In genomic region chr19:26814629-26815028, GRCm38 (mm10) we compare ENCODE assay signal across 10 mouse cellular contexts.
DNase-seq lines count a peak whose midpoint lies in the region; TF ChIP-seq lines count a peak whose summit lies in the region.
"Had no signal": no experiment of that assay in that cellular context is flagged by ENCODE, and none has a peak within 500 bp of the region (broad histone marks: within the 10 kb centered on the region; RNA-seq: fewer than 3 reads in every experiment).

No protein-coding gene starts in this region.

- H3K36me3 ChIP-seq in kidney, adult 2 months (ENCODE audit: control insufficient read depth, insufficient read depth, low read length), result no peaks in the 10 kb centered on the region
- H3K36me3 ChIP-seq: embryonic facial prominence, embryonic 13.5 days had no signal

- TF ChIP-seq CTCF in kidney, adult 2 months (conservative IDR thresholded peaks at IDR 0.05; ENCODE audit: insufficient read depth, insufficient read length, low read depth, low read length), result peak; percentile 39; the same call in 1 of the 2 replicates
- peak; percentile 49; the same call in 1 of the 2 replicates for TF ChIP-seq CTCF in brain, embryonic 14.5 days (IDR thresholded peaks at IDR 0.05; ENCODE audit: borderline replicate concordance, extremely low read depth, insufficient read depth, insufficient read length)

- TF ChIP-seq POLR2A in kidney, adult 2 months (IDR thresholded peaks at IDR 0.05; ENCODE audit: low read depth, low read length), result no peak
- TF ChIP-seq POLR2A in brain, embryonic 14.5 days (IDR thresholded peaks at IDR 0.05; ENCODE audit: borderline replicate concordance, extremely low read depth, insufficient read depth, insufficient read length, poor library complexity, severe bottlenecking), result no peak

- no peak overlapping the region for H3K27ac ChIP-seq in kidney, adult 2 months (ENCODE audit: insufficient read depth, low read depth, low read length)
- H3K27ac ChIP-seq: embryonic facial prominence, embryonic 13.5 days had no signal

- H3K4me3 ChIP-seq in kidney, adult 2 months (ENCODE audit: insufficient read depth, low read depth, low read length), result no peak overlapping the region
- H3K4me3 ChIP-seq: embryonic facial prominence, embryonic 13.5 days; megakaryocyte, embryonic 14.5 days had no signal

- H3K27me3 ChIP-seq in kidney, adult 2 months (replicated peaks; ENCODE audit: control insufficient read depth, insufficient read depth, low read length), result no peaks in the 10 kb centered on the region
- H3K27me3 ChIP-seq: embryonic facial prominence, embryonic 13.5 days; megakaryocyte, embryonic 14.5 days had no signal

- 46% methylated on average over 4 of the region's 4 CpGs for WGBS in kidney, adult 2 months

- no peaks in the 10 kb centered on the region for H3K4me1 ChIP-seq in kidney, adult 2 months (ENCODE audit: control insufficient read depth, insufficient read depth, low read length)

- DNase-seq in adrenal gland, postnatal 10 days, result peak; percentile 27
- no peak for DNase-seq in adrenal gland, adult 18-20 months (ENCODE audit: low spot score in 2 of 2)
- peak; percentile 16 for DNase-seq in kidney, adult 2 months
- no peak for DNase-seq in kidney, adult 8-10 months
- DNase-seq in brain, embryonic 14.5 days (ENCODE audit: low read depth), result peak; percentile 75
- DNase-seq in kidney, postnatal 4 days, result peak; percentile 51 to 62
- DNase-seq in Muller cell, postnatal 12 days (ENCODE audit: inconsistent ontology term), result no peak
- no peak for DNase-seq in c-Kit-positive CD71-positive TER-119-positive erythroid progenitor cells, embryonic 14.5 days (ENCODE audit: low spot score)

Comparison
In these comparisons a context has a peak if more than half of its experiments do, and no peak if none do; other contexts are left out.
1. DNase-seq: peak in adrenal gland, postnatal 10 days (single experiment), kidney, adult 2 months (single experiment), brain, embryonic 14.5 days (single experiment) and kidney, postnatal 4 days (2 of 2); none in adrenal gland, adult 18-20 months (0 of 2), kidney, adult 8-10 months (0 of 2), Muller cell, postnatal 12 days (single experiment) and c-Kit-positive CD71-positive TER-119-positive erythroid progenitor cells, embryonic 14.5 days (single experiment).